Mouse (Mus musculus): ENCODE data around the gene 2410015M20Rik.

DNA sequence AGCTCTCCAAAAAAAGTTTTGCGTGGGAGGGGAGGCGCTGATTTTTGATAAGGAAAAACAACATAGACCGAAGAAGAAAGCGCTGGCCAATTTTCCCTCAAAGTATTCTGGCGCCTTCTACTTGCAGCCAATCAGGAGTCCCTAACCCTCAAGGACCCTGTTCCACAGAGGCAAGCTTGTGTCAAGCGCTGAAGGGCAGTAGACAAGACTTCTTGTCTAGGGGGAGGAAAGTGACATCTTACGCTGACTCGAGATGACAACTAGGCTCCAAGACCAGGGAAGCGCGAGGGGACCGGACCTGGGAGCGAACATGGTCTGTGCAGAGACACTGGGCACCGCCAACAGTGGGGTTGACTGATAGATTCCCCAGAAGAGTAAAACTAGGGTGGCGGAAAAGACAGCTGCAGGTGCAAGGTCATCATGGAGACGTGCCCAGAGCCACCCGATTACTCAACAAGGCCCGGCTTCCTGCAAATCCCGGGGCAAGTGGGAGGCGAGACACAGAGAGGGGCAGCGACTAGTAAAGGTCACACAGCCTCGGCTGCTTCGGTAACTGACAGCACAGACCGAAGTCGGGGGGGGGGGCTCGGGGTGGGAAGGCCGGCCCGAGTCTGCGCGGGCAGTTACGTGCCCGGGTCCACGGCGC, 25.8 kb downstream of the 2410015M20Rik start:
- TF ChIP-seq EP300 (IDR thresholded peaks at IDR 0.05; ENCODE audit: low read depth) (no peak), CTCF (IDR thresholded peaks at IDR 0.05; ENCODE audit: low read depth) (no peak)
